Mouse (Mus musculus) cerebellum, postnatal 14 days (tissue): ENCODE data around the gene Hadha.

Experiments used
- DNase-seq, 2 experiments: peaks; one replicate each; pipeline ENCODE4 v3.0.0; 2021; ENCODE audit warnings: mixed read lengths in 2 of 2

Gene Hadha

GRCm38 (mm10) chr5:30154474-30155394 lies at the start of gene Hadha, which contains the start of gene Hadhb:
Gene Hadha (minus strand): TSS chr5:30155162.
Gene Hadhb (plus strand): TSS chr5:30155248.
- peak; percentile 94 to 96 for DNase-seq

GRCm38 (mm10) chr5:30204441-30204840 lies 49.5 kb upstream of the Hadha start:
- DNase-seq, result no peak

DNA sequence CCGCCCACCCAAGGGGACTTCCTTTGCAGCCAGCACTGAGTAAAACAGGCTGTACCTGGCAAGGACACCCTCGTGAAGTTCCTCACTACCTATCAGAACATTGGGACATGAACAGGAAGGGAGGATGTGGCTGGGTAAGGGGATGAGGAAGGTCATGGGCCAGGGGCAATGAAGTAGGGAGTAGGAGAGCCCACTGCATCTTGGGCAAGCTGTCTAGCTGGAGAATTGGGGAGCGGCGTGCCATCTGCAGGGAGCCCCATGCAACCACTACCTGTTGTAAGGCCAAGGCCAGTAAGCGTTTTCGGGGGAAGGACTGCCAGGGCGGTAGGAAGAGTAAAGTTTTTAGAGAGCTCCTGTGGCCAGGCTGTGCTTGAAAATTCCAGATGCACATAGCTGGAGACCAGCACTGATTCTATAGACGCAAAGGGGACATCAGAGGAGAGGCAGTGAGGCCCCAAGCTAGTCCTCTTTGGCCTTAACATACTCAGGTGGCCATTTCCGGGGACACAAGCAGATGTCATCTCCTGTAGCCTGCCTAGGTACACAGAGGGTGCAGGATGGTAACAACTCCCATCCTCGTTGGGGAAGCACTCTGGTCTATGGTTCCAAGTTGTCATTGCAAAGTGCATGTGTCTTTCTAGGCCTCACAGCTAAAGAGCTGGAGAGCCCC lies 48.4 kb upstream of the Hadha start:
- no peak for DNase-seq

DNA sequence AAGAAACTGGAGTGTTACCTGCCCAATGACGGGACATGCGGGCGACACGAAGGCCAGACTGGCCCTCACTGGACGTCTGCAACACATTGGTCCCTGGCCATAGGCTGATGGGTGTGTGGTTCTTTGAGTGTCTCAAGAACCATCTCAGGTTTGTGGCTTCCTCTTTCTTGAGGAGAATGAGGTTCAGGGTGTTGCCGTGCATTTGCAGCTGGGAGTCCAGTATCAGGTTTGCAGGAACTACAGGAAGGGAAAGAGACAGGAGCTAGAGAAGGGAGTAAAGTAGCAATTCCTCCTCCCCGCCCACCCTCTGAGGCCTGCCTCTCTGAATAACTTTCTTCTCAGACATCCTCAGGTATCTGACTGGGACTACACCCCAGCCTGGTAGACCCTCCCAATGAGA lies 47.3 kb upstream of the Hadha start:
- DNase-seq, result no peak

DNA sequence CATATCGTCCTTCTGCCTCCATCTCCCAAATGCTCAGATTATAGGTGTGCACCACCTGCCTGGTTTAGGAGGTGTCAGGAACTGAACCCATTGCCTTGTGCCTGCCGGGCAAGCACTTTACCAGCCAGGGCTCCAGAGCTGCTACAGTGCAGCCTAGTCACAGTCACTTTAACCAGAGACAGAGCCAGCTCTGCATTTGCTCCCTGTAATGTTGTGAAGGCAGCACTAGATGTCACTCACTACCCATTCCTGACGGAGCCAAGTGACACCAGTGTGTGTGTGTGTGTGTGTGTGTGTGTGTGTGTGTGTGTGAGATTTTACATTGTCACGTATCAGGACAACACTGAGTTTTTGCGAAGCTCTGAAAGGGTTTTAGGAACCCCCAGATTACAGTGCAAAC lies 46.6 kb upstream of the Hadha start:
- DNase-seq, result peak; percentile 65 to 78

- no peak for DNase-seq
Observed at GRCm38 (mm10) chr5:30198257-30198656, 43.3 kb upstream of the Hadha start.

DNA sequence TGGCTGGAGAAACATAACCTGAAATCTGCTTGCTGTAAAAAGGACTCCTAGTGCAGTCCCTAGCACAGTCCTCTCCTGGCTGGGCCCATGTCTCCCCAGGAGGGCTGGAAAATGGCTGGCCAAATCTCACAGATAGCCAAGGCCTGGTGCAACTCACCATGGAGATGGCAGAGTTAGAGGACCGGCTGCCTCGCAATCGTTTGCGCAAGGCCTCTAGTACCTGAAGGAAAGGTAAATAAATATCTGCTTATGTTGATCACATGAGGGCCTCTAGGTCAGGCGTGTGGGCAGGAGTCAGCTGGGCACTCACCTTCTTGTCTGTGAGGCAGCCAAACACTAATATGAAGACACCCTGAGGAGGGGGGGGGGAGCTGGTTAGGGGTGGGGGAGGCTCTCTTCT lies 40.4 kb upstream of the Hadha start:
- DNase-seq, result no peak

- no peak for DNase-seq
Observed at GRCm38 (mm10) chr5:30192452-30192851, 37.5 kb upstream of the Hadha start.

DNA sequence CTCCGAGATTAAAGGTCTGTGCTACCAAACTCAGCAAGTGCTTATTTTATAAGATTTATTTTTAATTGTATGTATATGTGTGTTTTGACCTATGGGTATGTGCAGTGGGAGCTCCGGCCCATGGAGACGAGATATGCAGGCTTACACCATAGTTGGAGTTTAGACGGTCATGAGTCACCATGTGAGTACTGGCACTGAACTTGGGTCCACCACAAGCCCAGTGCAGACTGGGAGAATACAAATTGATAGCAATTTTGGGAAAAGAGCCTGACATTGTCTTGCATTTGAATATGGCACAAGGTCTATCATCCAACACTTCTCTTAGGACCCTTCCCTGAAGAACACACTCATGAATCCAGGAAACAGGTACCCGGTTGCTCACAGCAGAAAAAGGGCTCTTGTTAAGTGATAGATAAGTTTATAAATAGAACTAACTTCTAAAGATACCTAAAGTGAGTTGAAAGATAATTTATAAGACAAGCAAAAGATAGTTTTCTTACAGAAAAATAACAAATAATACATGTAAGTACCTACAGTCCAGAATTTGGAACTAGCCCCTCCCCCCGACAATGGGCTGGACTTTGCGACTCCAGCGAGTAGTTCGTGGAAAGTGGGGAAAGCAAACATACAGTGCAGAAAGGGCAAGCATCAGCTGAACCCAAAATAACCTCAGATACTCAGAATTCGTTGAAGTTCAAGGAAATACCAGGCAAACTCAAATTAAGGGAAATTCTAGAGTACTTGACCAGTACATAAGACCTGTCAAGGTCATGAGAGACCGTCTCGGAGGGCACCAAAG lies 32.9 kb upstream of the Hadha start:
- DNase-seq, result no peak

GRCm38 (mm10) chr5:30175811-30176210 lies 20.8 kb upstream of the Hadha start:
- no peak for DNase-seq

DNA sequence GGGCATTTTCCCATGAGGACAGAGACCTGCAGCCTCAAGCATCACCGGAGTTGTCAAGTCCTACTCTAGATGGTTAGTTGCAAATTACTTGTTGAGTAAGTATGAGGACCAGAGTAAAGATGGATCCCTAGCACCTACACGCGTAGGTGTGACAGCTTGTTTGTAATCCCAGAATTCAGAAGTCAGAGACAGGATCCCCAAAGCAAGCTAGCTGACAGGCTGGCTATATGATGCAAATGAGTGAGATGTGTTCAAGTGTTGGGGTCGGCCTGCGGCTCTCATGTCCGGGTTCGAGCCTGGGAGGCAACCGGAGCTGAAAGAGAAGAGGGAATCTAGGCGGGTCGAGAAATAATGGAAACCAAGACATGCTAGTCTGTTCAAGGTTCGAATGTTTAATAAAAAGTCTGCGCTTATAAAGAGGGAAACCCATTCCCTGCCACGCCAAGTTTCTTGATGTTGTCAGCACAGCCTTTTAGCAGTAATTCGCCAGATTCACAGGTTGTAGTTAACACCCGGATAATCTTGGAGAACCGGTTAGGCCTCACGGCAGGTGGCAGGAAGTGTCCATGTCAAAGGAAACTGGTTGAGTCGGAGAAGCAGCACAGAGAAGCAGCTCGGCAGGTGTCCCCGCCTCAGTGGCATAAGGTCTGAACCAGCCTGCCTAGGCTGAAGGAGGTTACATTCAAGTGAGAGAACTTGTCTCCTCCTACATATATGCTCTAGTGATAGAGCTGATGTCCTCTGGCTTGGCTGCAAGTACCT lies 18.1 kb upstream of the Hadha start:
- no peak for DNase-seq

DNA sequence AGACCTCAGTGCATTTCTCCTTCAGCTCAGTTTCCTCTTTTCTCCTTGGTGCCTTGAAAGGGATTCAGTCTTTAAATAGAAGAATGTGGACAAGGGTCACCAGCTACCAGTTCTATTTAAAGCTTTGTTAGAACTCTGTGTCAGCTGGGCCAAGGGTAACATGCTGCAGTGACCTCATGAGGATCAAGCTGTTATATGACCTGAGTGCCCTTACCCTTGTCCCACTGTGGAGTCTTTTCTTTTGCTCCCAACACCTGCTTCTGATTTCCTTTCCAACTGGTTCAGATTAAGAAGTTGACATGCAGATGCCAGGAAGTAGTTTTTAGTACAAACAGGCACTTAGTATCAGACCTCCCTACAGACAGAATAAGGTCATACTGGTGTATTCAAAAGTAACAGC lies 17.2 kb upstream of the Hadha start:
- no peak for DNase-seq

DNA sequence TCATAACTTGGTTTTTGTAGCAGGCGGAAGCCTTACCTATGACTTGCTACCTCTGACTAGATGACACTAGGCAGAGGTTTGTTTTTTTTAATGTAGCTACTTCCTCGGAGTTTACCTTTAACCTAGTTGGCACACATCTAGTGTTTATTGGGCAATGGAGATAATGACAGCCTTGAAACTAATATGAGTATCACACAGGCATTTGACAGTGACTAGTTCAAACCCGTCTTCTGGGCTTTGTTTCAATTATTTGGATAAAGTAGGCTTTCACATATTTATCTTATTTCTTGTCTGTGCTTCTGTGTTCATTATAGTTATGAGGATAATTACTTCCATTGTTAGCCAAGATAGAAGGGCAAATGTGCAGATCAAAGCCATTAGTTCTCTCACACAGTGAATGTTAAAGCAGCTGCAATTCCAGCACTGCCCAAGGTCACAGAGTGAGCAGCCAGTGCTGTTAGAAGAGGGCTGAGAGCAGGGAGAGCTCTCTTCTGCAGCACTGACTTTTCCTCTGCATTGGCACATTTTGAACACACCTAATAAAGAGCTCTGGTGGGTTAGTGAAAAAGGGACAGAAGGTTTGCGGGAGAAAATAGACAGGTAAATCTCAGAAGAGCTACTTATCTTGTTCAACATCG lies 15.5 kb upstream of the Hadha start:
- DNase-seq, result no peak

GRCm38 (mm10) chr5:30165234-30165946 lies 10.4 kb upstream of the Hadha start:
- no peak for DNase-seq

- no peak for DNase-seq
Observed at GRCm38 (mm10) chr5:30162339-30162738, 7.4 kb upstream of the Hadha start.

GRCm38 (mm10) chr5:30161836-30162235 lies 6.9 kb upstream of the Hadha start:
- no peak for DNase-seq

DNA sequence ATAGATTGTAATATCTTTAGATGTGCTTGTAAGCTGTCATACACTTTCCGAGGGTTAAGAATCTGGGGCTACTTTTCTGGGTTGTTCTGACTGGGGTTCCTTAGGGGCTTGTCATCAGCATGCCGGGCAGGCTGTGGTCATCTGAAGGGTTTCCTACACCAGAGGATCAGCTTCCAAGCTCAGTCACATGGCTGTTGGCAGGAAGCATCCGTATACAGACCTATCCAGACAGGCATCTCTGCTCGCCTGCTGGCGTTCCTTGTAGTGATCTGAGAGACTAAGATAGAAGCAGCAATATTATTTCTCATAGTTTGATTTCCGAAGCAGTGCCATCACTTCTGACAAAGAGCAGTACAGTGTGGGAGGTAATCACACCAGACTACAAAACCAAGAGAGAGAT lies 4.6 kb upstream of the Hadha start:
- peak; percentile 34 to 59 for DNase-seq

- DNase-seq, result no peak
Observed at GRCm38 (mm10) chr5:30155821-30156629, 1.1 kb upstream of the Hadha start.

DNA sequence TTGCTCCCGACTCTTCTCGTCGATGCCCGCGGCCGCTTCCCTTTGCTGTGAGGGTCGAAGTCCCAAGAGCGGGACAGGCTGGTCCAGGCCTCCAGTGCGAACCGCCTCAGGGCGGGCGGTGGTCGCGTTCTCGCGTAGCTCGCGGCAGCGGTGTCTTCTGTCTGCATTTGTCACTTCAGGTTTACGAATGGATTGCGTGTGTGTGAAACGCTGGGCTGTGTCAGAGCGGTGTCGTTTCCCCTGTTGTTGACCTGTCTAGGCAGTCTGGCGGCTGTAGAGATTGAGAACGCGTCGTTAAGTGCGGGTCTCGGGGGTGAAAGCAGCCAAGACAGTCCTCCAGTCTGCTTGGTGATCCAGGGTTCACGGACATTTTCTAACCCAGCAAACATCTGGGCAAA lies 432 bp upstream of the Hadha start:
- no peak for DNase-seq

DNA sequence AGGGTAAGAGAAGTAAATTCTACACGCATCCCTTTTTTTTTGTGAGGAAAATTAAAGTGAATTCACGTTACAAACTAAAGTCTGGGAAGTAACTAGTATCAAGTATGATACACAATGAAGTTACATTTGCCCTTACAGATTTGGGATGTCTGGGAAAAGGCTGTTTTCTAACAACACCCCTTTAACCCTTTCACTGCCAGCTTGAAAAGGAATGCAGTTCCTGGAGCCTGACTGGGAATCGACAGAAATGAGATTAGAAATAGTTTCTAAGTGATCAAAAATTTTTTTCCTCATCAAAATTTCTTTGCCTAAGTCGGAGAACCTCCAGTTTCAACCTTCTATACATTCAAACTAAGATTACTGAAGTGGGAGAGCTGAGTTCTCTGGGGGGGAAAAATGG lies 949 bp downstream of the Hadha start:
- DNase-seq, result peak; percentile 20 to 30
